Mouse (Mus musculus) heart, embryonic 12.5 days (tissue): ENCODE data around the gene Myt1l. TPM values are rescaled to one million over a fixed set of nuclear protein-coding genes. Genes with fewer than 3 reads are reported as not detected.
A peak's percentile ranks its signal among the peaks of the same experiment; 100 is the strongest.

Experiments
- ATAC-seq: fragments of 200-750 bp; cut with Nextera tagmentation; 2 replicates; pipeline ENCODE4 v1.8.0; 2017; ENCODE audit warnings: moderate TSS enrichment, moderate library complexity; ENCODE audit not compliant: insufficient number of reproducible peaks, low FRiP score
- H3K27ac ChIP-seq: fragments of 300-500 bp; sonication (generic); 2 replicates; pipeline ENCODE4 v1.5.1; 2016; ENCODE audit warnings: mild to moderate bottlenecking, moderate library complexity; ENCODE audit not compliant: poor library complexity, severe bottlenecking
- H3K27me3 ChIP-seq: fragments of 300-500 bp; sonication (generic); replicated peaks from 2 replicates; pipeline ENCODE4 v1.6.1; 2016; ENCODE audit warnings: mild to moderate bottlenecking, moderate library complexity
- H3K36me3 ChIP-seq: fragments of 300-500 bp; sonication (generic); 2 replicates; pipeline ENCODE4 v1.6.1; 2016; ENCODE audit warnings: mild to moderate bottlenecking, moderate library complexity
- H3K4me1 ChIP-seq: fragments of 300-500 bp; sonication (generic); replicated peaks from 2 replicates; pipeline ENCODE4 v1.6.1; 2016; ENCODE audit warnings: mild to moderate bottlenecking
- H3K4me2 ChIP-seq: fragments of 300-500 bp; sonication (generic); 2 replicates; pipeline ENCODE4 v1.6.1; 2016; ENCODE audit warnings: mild to moderate bottlenecking, moderate library complexity
- H3K4me3 ChIP-seq: fragments of 300-500 bp; sonication (generic); 2 replicates; pipeline ENCODE4 v1.5.1; 2016; ENCODE audit warnings: mild to moderate bottlenecking
- H3K9ac ChIP-seq: fragments of 300-500 bp; sonication (generic); 2 replicates; pipeline ENCODE4 v1.6.1; 2016; ENCODE audit warnings: mild to moderate bottlenecking, moderate library complexity
- H3K9me3 ChIP-seq: fragments of 300-500 bp; sonication (generic); replicated peaks from 2 replicates; pipeline ENCODE4 v1.6.1; 2016; ENCODE audit warnings: mild to moderate bottlenecking, moderate library complexity
- WGBS: fragments of 180-500 bp; shearing (Covaris S2); methylation state at CpG from one replicate; pipeline ENCODE4 v1.1.7; 2016; 5-methylcytosine and 5-hydroxymethylcytosine counted together
- polyA plus RNA-seq: library from polyadenylated mRNA; unstranded; fragments of >200 nt; fragmentation: Nextera tagmentation; extraction: Ambion mirVana; gene quantifications from 2 replicates; pipeline ENCODE4 v1.2.1, GENCODE M21; 2016

The Myt1l gene
- polyA plus RNA-seq, 1 experiment from 2014 or later: 0.09 TPM

DNA sequence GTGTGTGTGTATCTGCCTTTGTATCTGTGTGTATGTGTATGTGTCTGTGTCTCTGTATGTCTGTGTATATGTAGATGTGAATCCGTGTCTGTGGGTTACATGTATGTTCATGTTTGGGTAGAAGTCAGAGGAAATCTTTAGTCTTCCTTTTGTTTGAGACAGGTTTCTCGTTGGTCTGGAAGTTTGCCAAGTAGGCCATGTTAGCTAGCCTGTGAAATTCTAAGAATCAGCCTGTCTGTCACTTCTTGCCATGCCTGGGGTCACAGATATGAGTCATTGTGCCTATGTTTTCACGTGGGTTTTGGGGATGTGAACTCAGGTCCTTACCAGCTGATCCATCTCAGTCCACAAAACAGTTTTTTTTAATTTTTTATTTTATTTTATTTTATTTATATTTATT, 128.9 kb downstream of the Myt1l start:
- no peak overlapping the region for H3K9ac ChIP-seq
- no peak overlapping the region for H3K4me3 ChIP-seq
- WGBS: 40% methylated on average over 3 of the region's 3 CpGs
- H3K4me2 ChIP-seq: no peak overlapping the region
- H3K27ac ChIP-seq: no peak overlapping the region
- H3K9me3 ChIP-seq: no peaks in the 10 kb centered on the region
- H3K36me3 ChIP-seq: no peaks in the 10 kb centered on the region
- H3K4me1 ChIP-seq: peaks cover 9% of the 10 kb centered on the region
- ATAC-seq: no peak
- 0 out of 2 replicates have a peak, but pooled peaks cover 7% of the 10 kb centered on the region for H3K27me3 ChIP-seq

DNA sequence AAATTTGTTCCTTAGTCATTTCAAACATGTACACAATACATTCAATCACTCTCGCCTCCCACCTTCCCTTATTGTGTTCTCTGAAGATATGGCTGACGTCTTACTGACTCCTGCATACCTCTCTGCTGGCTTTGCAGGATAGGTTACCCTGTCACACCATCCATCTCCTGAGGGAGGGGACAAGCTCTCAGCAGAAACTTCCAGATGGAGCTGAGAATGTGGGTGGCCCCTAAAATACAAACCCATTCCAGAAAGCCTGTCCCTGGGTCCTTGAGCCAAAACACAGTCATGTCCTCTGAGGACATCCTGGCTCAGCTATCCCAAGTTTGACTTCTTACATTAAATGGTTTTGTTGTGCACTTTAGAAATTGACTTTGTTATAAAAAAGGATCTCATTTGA, 129.7 kb downstream of the Myt1l start:
- Histone ChIP-seq H3K27ac (no peak overlapping the region), H3K4me1 (peaks cover 9% of the 10 kb centered on the region), H3K4me3 (no peak overlapping the region), H3K36me3 (no peaks in the 10 kb centered on the region), H3K9me3 (no peaks in the 10 kb centered on the region), H3K27me3 (0 out of 2 replicates have a peak, but pooled peaks cover 7% of the 10 kb centered on the region), H3K4me2 (no peak overlapping the region), H3K9ac (no peak overlapping the region)
- WGBS: 67% methylated on average over 2 of the region's 2 CpGs
- ATAC-seq: no peak

DNA sequence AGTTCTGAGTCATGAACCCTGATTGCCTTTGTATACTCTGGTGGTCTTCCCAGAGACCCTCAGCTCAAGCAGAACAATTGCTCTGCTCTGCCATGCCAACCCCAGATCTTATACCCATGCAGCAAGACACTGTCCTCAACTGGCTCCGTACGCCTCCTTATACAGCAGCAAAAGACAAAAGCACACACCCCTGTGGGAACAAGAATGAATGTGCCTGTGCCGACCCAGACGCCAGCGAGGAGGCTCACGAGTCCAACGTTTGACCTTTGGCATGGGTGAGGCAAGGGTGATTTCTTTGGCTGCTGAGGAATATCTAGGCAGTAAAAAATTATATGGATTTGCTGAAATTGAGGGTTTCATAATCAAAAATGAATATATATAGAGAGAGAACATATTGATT, 143.8 kb downstream of the Myt1l start:
- Histone ChIP-seq H3K9ac (no peak overlapping the region), H3K27ac (no peak overlapping the region), H3K9me3 (no peaks in the 10 kb centered on the region), H3K36me3 (no peaks in the 10 kb centered on the region), H3K4me3 (no peak overlapping the region), H3K4me1 (no peaks in the 10 kb centered on the region), H3K4me2 (no peak overlapping the region), H3K27me3 (no peaks in the 10 kb centered on the region)
- no peak for ATAC-seq
- 90% methylated on average over 7 of the region's 7 CpGs for WGBS

DNA sequence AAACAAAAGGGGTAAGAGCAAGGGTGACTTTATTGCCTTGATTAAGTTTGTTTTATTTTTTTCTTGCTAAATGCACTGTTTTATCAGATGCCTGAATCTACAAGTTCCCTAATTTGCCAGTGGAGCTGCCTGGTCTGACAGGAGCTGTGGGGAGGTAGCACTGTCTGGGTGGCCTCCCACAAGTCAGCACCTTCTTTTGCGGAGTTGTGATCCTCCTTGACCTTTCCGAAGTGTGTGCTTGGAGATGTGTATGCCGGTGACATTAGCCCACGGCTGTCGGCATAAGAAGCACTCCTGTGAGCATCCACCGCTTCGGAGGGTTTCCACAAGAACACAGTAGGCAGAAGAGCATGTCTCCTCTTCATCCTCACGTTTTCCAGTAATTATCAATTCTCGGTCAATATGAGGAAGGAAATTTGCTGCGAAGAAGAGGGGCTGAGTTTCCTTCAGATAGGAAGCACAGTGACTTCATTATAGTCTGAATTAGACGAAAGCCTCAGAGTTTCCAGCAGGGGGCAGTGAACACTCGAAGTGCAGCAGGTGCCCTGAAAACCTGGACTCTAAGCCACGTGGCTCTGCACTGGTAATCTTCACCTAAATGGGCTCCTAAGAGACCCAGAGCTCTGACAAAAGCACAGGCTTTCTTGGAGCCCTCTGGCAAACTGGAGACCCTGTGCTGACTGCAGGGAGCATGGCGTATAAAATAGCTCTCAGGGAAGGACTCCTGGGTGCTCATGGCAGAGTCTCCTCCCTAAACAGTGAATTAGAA, 147.6 kb downstream of the Myt1l start:
- ATAC-seq: no peak
- no peak overlapping the region for H3K4me3 ChIP-seq
- no peaks in the 10 kb centered on the region for H3K9me3 ChIP-seq
- no peaks in the 10 kb centered on the region for H3K27me3 ChIP-seq
- H3K36me3 ChIP-seq: no peaks in the 10 kb centered on the region
- H3K4me2 ChIP-seq: peak overlapping the region; percentile 42
- WGBS: 36% methylated on average over 14 of the region's 14 CpGs
- peak overlapping the region; percentile 35; the same call in 1 of the 2 replicates for H3K9ac ChIP-seq
- no peak overlapping the region for H3K27ac ChIP-seq
- no peaks in the 10 kb centered on the region for H3K4me1 ChIP-seq

DNA sequence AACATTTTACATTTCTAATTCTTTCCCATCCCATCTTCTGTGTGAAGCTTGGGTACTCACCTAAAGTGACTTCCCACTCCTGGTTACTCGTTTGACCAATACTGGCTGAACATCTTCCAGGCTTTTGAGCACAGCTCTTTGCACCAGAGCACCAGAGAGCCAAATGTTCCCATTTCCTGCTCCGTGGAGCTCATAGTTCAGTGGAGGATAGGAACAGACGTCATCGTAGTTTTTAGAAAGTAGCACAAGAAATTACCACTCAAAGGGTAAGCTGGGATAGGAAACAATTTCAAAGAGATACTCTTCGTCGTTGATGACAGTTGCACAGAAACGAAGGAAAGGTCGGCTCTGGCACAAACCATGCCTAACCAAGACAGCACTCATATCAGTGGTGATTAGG, 154.2 kb downstream of the Myt1l start:
- no peak overlapping the region for H3K9ac ChIP-seq
- WGBS: 53% methylated on average over 8 of the region's 8 CpGs

DNA sequence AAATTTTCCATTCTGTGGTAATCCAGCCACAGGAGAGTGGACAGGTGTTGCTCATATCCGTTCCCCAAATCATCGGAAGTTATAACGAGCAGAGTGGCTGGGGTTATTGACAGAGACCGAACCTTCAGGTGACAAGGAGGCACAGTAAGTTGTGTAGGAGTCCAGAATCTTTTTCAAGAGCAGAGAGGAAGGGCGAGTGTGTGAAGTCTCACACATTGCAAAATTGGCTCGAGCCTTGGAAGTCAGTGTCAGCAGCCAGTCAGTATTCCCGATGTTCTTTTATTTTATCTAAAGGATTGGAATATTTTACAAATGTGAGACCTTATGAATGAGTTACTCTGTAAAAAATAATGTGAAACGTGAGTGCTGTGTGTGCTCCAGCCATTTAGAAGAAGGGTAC, 154.8 kb downstream of the Myt1l start:
- Histone ChIP-seq H3K27me3 (no peaks in the 10 kb centered on the region; the same call in 1 of the 2 replicates), H3K9ac (no peak overlapping the region), H3K4me2 (no peak overlapping the region), H3K9me3 (no peaks in the 10 kb centered on the region), H3K27ac (no peak overlapping the region), H3K4me1 (peaks cover 3% of the 10 kb centered on the region; the same call in 1 of the 2 replicates), H3K4me3 (no peak overlapping the region), H3K36me3 (no peaks in the 10 kb centered on the region)
- no peak for ATAC-seq
- 69% methylated on average over 8 of the region's 8 CpGs for WGBS

More for the DNA sequence above, 154.2 kb downstream of the Myt1l start:
- no peak for ATAC-seq
- Histone ChIP-seq H3K27ac (no peak overlapping the region), H3K4me2 (no peak overlapping the region), H3K4me3 (no peak overlapping the region), H3K27me3 (no peaks in the 10 kb centered on the region; the same call in 1 of the 2 replicates), H3K36me3 (no peaks in the 10 kb centered on the region), H3K9me3 (no peaks in the 10 kb centered on the region), H3K4me1 (peaks cover 3% of the 10 kb centered on the region; the same call in 1 of the 2 replicates)

DNA sequence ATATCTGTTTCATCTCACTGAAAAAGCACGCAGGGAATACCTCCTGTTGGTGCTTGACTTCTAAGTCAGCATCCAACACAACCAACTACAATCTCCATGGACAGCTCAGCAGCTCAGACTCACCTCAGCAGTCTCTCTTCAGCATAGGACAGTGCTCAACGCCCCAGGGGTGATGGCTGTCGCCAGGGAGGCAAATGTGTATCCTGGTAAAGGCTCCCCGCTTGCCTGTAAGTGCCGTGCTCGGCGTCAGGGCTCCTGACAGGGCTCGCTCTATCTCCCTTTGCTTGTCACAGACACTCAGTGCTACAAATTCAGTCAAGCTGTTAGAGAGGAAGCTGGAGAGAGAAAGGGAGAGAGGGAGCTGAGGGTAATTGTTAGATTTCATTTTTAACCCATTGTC, 158.1 kb downstream of the Myt1l start:
- H3K4me1 ChIP-seq: peaks cover 3% of the 10 kb centered on the region; the same call in 1 of the 2 replicates
- no peaks in the 10 kb centered on the region for H3K9me3 ChIP-seq
- no peak for ATAC-seq
- H3K4me2 ChIP-seq: 0 out of 2 replicates have a peak overlapping the region, but pooled peaks have one; percentile 28
- H3K9ac ChIP-seq: no peak overlapping the region
- H3K4me3 ChIP-seq: no peak overlapping the region
- WGBS: 28% methylated on average over 8 of the region's 8 CpGs
- no peak overlapping the region for H3K27ac ChIP-seq
- H3K27me3 ChIP-seq: no peaks in the 10 kb centered on the region; the same call in 1 of the 2 replicates
- H3K36me3 ChIP-seq: no peaks in the 10 kb centered on the region

DNA sequence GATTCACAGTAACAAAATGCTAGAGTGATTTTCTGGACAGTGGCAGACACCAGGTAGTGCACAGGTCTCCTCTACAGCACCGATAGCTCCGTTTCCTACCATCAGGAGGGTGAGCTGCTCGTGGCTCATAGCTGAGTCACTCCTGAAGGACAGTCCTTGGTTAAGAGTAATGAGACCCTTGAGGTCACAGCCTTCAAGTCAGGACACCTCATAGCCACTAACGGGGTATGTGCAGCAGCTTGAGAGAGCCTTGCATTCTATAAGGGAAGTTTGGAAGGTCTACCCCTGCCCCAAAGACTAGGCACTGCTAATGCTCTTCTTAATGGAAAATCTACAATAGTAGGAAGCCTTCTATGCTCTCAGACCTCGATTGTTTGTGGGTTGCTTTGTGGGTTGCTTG, 163.4 kb downstream of the Myt1l start:
- WGBS: 80% methylated on average over 5 of the region's 5 CpGs
- ATAC-seq: no peak
- Histone ChIP-seq H3K9ac (no peak overlapping the region), H3K4me1 (peaks cover 19% of the 10 kb centered on the region), H3K27me3 (no peaks in the 10 kb centered on the region), H3K9me3 (no peaks in the 10 kb centered on the region), H3K4me2 (no peak overlapping the region), H3K36me3 (no peaks in the 10 kb centered on the region), H3K27ac (no peak overlapping the region), H3K4me3 (no peak overlapping the region)

DNA sequence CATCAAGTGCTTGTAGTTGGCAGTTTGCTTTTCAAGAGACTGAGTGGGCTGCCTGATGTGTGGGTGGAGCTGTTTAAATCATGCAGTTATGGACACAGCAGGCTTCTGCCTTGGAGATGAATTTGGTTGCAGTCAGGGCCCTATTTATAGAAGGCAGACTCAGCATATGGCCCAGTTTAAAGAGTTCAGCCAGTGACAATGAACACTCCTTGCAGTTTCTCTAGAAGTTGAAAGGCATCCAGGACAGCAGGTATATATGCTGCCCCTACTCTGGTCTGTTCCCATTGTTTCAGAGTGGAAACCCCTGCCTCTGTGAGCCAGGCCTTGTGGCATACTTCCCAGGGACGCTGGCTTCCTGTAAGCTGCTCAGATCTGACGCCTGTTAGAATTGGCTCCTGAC, 167.0 kb downstream of the Myt1l start:
- WGBS: 32% methylated on average over 2 of the region's 2 CpGs
- no peak for ATAC-seq
- no peaks in the 10 kb centered on the region for H3K27me3 ChIP-seq
- H3K4me2 ChIP-seq: no peak overlapping the region
- H3K4me1 ChIP-seq: peaks cover 33% of the 10 kb centered on the region
- no peaks in the 10 kb centered on the region for H3K36me3 ChIP-seq
- H3K9me3 ChIP-seq: no peaks in the 10 kb centered on the region
- no peak overlapping the region for H3K9ac ChIP-seq
- peak overlapping the region; percentile 49 for H3K27ac ChIP-seq
- no peak overlapping the region for H3K4me3 ChIP-seq

DNA sequence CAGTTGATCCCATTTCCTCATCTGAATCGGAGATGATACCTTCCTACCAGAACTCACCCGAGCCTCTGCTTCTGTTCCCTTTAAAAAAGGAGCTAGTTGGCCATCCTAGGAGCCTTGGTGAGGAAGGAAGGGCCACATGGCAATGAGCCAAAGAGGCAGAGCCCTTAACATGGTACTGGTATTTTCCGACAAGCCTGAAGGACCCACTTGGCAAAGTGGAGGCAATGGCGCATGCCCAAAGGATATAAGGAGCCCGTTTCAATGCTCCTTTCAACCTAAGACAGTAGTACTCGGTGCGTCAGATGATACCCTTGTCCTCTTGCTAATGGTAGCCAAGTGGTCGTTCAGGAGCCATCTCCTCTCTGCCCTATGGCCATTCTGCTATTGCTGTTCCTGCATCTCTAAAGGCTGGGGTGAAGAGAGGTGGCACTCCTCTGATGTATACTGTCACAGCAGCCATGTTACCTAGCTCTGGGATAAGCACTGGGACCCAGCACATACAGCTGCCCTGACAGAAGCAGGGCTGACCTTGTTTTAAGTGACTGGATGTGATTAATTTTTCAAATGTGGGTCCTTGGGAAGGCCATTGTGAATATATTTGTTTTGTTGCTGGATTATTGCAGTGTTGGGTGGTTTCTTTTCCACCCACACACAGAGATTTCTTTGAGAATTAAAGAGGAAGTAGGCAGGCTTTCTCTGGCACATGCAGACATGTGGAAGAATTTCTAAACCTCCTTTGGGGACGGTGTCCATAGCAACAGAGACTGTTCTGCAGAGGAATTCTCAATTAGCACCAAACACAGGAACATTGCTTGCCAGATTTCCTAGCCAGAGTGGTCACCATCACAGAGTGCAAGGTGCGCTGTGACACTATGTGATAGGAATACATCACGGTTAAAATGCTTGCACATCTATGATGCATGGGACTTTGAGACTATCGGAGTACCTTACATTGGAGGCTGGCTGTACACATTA, 169.6 kb downstream of the Myt1l start:
- Histone ChIP-seq H3K4me1 (peaks cover 46% of the 10 kb centered on the region), H3K4me3 (no peak overlapping the region), H3K9me3 (no peaks in the 10 kb centered on the region), H3K9ac (no peak overlapping the region), H3K36me3 (no peaks in the 10 kb centered on the region), H3K27me3 (no peaks in the 10 kb centered on the region), H3K4me2 (no peak overlapping the region), H3K27ac (no peak overlapping the region)
- ATAC-seq: no peak
- 82% methylated on average over 12 of the region's 12 CpGs for WGBS

DNA sequence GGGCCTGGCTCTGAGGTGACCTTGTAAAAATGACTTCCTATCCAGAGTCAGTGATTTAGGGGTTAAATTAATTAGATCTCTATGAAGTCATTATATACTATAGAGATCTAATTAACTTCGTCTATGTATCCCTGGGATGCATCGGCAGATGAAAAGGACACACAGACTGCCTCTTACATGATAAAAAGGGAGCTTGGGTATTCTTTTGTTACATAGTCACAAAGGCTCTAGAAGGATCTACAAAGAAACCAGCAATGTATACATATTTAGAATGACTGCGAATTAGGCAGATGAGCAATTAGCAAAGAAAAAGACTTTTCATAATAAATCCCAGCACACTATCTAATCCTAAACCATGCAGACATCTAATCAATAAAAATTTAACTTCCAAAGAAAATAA, 170.4 kb downstream of the Myt1l start:
- ATAC-seq: no peak
- no peaks in the 10 kb centered on the region for H3K27me3 ChIP-seq
- no peaks in the 10 kb centered on the region for H3K9me3 ChIP-seq
- no peak overlapping the region for H3K4me2 ChIP-seq
- WGBS: 81% methylated on average over 3 of the region's 3 CpGs
- H3K27ac ChIP-seq: no peak overlapping the region
- no peak overlapping the region for H3K4me3 ChIP-seq
- no peak overlapping the region for H3K9ac ChIP-seq
- H3K36me3 ChIP-seq: no peaks in the 10 kb centered on the region
- H3K4me1 ChIP-seq: peaks cover 50% of the 10 kb centered on the region
